Mouse (Mus musculus): ENCODE measurements around the gene Ndufb10.

Ndufb10 gene

GRCm38 (mm10) chr17:24705821-24706220 is 18.5 kb downstream of the Ndufb10 start:
- DNase-seq, result no peak

DNA sequence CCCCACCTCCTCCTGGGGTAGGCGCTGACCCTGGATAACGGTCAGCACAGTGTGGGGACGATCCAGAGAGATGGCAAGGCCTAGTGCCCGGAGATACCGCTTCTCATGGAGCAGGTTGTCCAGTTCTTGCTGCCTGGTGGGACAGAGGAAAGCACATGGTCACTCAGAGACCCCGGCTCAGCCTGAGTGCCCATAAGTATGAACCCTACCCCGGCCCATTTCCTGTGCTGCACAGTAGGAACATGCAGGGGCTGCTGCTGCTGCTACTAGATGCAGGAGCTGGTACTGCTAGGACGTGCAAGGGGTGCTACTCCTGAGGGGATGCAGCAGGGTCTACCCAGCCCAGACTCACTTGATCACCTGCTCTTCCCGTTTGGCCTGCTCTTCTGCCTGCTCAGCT is 23.0 kb downstream of the Ndufb10 start:
- DNase-seq, result no peak

DNA sequence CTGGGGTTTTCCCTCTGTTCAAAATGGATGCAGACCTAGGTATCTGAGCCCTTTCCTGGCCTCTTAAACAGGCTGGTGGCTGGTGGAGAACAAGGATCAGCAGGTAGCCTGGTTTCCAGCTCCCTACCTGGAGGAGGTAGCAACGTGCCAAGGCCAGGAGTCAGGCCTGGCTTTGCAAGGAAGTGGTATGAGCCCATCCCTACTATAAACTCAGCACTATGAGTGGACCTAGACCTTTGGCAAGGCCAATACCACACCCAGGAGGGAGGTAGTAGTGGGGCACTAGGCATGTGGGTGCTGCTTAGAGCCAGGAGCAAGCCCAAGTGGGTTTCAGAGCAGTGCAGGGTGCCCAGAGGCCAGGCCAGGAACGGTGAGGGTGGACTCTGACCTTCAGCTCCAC is 24.8 kb downstream of the Ndufb10 start:
- no peak for DNase-seq

DNA sequence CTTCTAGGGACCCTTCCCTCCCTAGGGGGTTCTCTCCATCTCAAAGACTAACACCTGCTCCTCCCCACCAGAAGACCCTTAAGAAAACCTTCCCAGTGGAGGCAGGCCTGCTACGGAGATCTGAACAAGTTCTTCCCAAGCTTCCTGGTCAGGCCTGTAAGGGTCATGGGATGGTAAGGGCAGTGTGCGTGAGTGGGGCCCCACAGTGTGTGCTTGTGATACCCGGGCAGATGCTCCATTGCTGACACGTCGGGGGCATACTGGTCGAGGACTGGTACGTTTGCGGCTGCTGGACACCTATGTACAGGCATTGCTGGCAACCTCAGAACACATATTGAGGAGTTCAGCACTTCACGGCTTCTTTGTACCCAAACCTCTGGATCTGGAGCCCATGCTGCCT is 25.6 kb downstream of the Ndufb10 start:
- no peak for DNase-seq

- no peak for DNase-seq
Observed at GRCm38 (mm10) chr17:24697985-24698384, 26.3 kb downstream of the Ndufb10 start.

GRCm38 (mm10) chr17:24696011-24696697 is 28.1 kb downstream of the Ndufb10 start, which contains the start of the genes Gfer and Noxo1:
Gene Gfer, minus strand, starts transcription at chr17:24696156.
Gene Noxo1, plus strand, starts transcription at chr17:24696234.
- DNase-seq, result peak; percentile 88 to 92

GRCm38 (mm10) chr17:24695326-24696010 is 28.8 kb downstream of the Ndufb10 start:
- no peak for DNase-seq

GRCm38 (mm10) chr17:24692385-24692784 is 31.9 kb downstream of the Ndufb10 start:
- no peak for DNase-seq

DNA sequence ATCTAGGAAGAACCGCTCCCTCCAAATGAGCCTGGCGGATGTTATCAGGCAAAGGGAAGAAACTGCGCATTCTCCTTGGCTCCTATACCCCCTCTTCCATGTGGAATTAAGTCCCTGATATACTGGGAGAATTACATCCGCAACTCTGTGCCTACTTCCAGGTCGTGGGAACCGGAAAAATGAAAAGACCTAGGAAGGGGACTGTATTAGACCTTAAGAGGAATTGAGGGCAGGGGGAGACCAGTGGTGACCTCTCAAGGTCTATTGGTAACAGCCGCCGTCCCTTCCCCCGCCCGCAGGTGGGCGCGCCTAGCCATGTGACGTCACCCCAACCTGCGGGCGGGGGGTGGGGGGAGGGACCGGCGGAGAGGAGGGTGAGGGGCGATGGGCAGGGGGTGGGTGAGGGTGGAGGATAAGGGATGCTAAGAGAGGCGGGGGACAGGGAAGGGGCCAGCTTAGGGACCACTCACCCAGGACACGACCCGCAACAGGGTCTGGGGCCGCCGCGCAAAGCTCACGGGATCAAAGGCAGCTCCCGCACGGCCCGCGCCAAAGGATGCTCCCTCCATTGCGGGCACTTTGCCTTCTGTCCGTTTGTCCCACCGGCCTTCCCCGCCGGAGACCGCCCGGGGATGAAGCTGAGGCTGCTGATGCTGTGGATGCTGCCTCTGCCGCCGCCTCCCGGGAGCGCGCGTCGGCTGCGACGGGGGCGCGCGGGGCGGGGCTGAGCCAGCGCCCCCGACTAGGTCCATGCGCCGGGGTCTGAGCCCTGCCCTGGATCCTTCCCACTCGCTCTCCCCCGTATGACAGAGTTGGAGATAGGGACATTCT is 34.8 kb downstream of the Ndufb10 start, which contains the start of gene Syngr3:
Gene Syngr3, minus strand, starts transcription at position 705 of the 831 bp plus-strand sequence.
- peak; percentile 76 to 77 for DNase-seq

GRCm38 (mm10) chr17:24687599-24687998 is 36.7 kb downstream of the Ndufb10 start:
- DNase-seq, result no peak

GRCm38 (mm10) chr17:24687146-24687595 is 37.1 kb downstream of the Ndufb10 start:
- DNase-seq, result peak; percentile 51 to 56

- peak in 1 of 2 experiments; percentile 48 for DNase-seq
Observed at GRCm38 (mm10) chr17:24686514-24686913, 37.8 kb downstream of the Ndufb10 start.

DNA sequence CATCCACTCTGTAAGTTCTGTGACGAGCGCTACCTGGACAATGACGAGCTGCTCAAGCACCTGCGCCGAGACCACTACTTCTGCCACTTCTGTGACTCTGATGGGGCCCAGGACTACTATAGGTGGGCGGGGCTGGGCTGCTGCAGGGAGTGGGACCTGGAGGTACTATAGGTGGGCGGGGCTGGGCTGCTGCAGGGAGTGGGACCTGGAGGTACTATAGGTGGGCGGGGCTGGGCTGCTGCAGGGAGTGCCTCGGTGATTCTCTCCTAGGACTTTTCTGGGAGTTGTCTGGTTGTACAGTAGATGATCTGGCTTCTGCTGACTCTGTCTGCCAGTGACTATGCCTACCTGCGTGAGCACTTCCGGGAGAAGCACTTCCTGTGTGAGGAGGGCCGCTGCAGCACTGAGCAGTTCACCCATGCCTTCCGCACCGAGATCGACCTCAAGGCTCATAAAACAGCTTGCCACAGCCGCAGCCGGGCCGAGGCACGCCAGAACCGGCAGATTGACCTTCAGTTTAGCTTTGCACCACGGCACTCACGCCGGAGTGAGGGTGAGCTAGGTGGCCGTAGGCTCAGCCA is 46.7 kb downstream of the Ndufb10 start:
- no peak for DNase-seq

- no peak for DNase-seq
Observed at GRCm38 (mm10) chr17:24676877-24677276, 47.4 kb downstream of the Ndufb10 start.

GRCm38 (mm10) chr17:24676187-24676586 is 48.1 kb downstream of the Ndufb10 start:
- peak; percentile 77 to 87 for DNase-seq

- DNase-seq, result no peak
Observed at GRCm38 (mm10) chr17:24674277-24674676, 50.0 kb downstream of the Ndufb10 start.

- DNase-seq, result no peak
Observed at GRCm38 (mm10) chr17:24672141-24672540, 52.1 kb downstream of the Ndufb10 start.
